Mouse (Mus musculus) testis, adult 2 months (tissue): Measurements from ENCODE around the gene Eef1g.

Source experiments
- CTCF ChIP-seq: fragments of 200-500 bp; IDR thresholded peaks from 2 replicates; pipeline ENCODE4 v1.5.1; 2012; ENCODE audit warnings: low read depth, mild to moderate bottlenecking, inconsistent platforms, low read length, moderate library complexity; ENCODE audit not compliant: control insufficient read depth, insufficient read depth, insufficient replicate concordance
- POLR2A ChIP-seq: fragments of 200-500 bp; IDR thresholded peaks from 2 replicates; pipeline ENCODE4 v1.6.1; 2012; ENCODE audit warnings: low read depth, mild to moderate bottlenecking, inconsistent platforms, low read length, moderate library complexity; ENCODE audit not compliant: control insufficient read depth

DNA sequence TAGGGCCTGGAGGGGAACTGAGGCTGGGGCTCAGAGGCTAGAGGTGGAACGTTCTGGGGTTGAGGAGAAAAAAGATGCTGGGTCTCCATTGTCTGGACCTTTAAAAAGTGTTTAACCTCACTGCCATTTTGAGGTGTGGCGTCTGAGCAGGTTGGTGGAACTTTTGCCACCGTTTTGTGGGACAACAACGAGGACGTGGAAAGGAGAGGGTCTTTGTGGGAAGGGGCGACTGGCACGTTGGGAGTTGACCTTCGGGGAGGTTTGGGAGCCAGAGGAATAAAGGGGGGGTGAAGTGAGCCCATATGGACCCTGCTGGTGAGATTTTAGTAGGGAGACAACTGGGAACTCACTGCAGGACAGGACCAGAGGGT, 517 bp downstream of the Eef1g start:
- TF ChIP-seq CTCF (no peak), POLR2A (no peak)
